Mouse (Mus musculus): Measurements from ENCODE around the gene Dhrs1. TPM values are rescaled to one million over a fixed set of nuclear protein-coding genes. Genes with fewer than 3 reads are reported as not detected.
A peak's percentile ranks its signal among the peaks of the same experiment; 100 is the strongest.
"Not testable (repeated sequence)": the region's sequence is repeated elsewhere in the genome, so short reads cannot be mapped to it uniquely, and the experiment has no call there.

Gene Dhrs1
- polyA plus RNA-seq, 1 experiment, result 228 TPM

- Histone ChIP-seq H3K4me1 (ENCODE audit: control insufficient read depth, insufficient read depth, low read length) (peaks cover 11% of the 10 kb centered on the region; the same call in 1 of the 2 replicates), H3K27ac (ENCODE audit: insufficient read depth, low read depth, low read length) (peak overlapping the region; percentile 17; the same call in 1 of the 2 replicates), H3K27me3 (replicated peaks; ENCODE audit: control insufficient read depth, insufficient read depth, low read length) (no peaks in the 10 kb centered on the region), H3K4me3 (ENCODE audit: insufficient read depth, low read depth, low read length) (peak overlapping the region; percentile 81), H3K36me3 (ENCODE audit: control insufficient read depth, insufficient read depth, low read length) (no peaks in the 10 kb centered on the region)
- DNase-seq, result peak; percentile 51
- WGBS, result 3% methylated on average over 77 of the region's 77 CpGs
- TF ChIP-seq CTCF (conservative IDR thresholded peaks at IDR 0.05; ENCODE audit: insufficient read depth, insufficient read length, low read depth, low read length) (no peak), POLR2A (IDR thresholded peaks at IDR 0.05; ENCODE audit: low read depth, low read length) (no peak)
Measured at GRCm38 (mm10) chr14:55762001-55762821, 16.7 kb upstream of the Dhrs1 start.

- Histone ChIP-seq H3K27me3 (replicated peaks; ENCODE audit: control insufficient read depth, insufficient read depth, low read length) (no peaks in the 10 kb centered on the region), H3K27ac (ENCODE audit: insufficient read depth, low read depth, low read length) (peak within 1 kb of the TSS; percentile 17; the same call in 1 of the 2 replicates), H3K36me3 (ENCODE audit: control insufficient read depth, insufficient read depth, low read length) (no peaks in the 10 kb centered on the region), H3K4me1 (ENCODE audit: control insufficient read depth, insufficient read depth, low read length) (peaks cover 14% of the 10 kb centered on the region; the same call in 1 of the 2 replicates), H3K4me3 (ENCODE audit: insufficient read depth, low read depth, low read length) (peak within 1 kb of the TSS; percentile 81)
- TF ChIP-seq CTCF (conservative IDR thresholded peaks at IDR 0.05; ENCODE audit: insufficient read depth, insufficient read length, low read depth, low read length), result no peak
- TF ChIP-seq POLR2A (IDR thresholded peaks at IDR 0.05; ENCODE audit: low read depth, low read length), result no peak
- no peak for DNase-seq
- WGBS, result 93% methylated on average over 6 of the region's 6 CpGs
Measured at GRCm38 (mm10) chr14:55761163-55761562, 15.7 kb upstream of the Dhrs1 start, which contains the start of gene Ltb4r2. Gene Ltb4r2 (plus strand): TSS chr14:55761428.

GRCm38 (mm10) chr14:55760156-55760555, 14.7 kb upstream of the Dhrs1 start:
- peaks cover 14% of the 10 kb centered on the region; the same call in 1 of the 2 replicates for H3K4me1 ChIP-seq (ENCODE audit: control insufficient read depth, insufficient read depth, low read length)
- H3K27ac ChIP-seq (ENCODE audit: insufficient read depth, low read depth, low read length); H3K27me3 ChIP-seq (replicated peaks; ENCODE audit: control insufficient read depth, insufficient read depth, low read length); H3K36me3 ChIP-seq (ENCODE audit: control insufficient read depth, insufficient read depth, low read length); H3K4me3 ChIP-seq (ENCODE audit: insufficient read depth, low read depth, low read length): not testable (repeated sequence)
- WGBS, result under 1% methylated on average over 6 of the region's 6 CpGs
- peak; percentile 74 for TF ChIP-seq CTCF (conservative IDR thresholded peaks at IDR 0.05; ENCODE audit: insufficient read depth, insufficient read length, low read depth, low read length)
- DNase-seq, result peak; percentile 93

- Histone ChIP-seq H3K36me3 (ENCODE audit: control insufficient read depth, insufficient read depth, low read length) (no peaks in the 10 kb centered on the region), H3K27ac (ENCODE audit: insufficient read depth, low read depth, low read length) (peak within 1 kb of the TSS; percentile 92), H3K27me3 (replicated peaks; ENCODE audit: control insufficient read depth, insufficient read depth, low read length) (no peaks in the 10 kb centered on the region), H3K4me3 (ENCODE audit: insufficient read depth, low read depth, low read length) (peak within 1 kb of the TSS; percentile 63), H3K4me1 (ENCODE audit: control insufficient read depth, insufficient read depth, low read length) (peaks cover 14% of the 10 kb centered on the region; the same call in 1 of the 2 replicates)
- DNase-seq, result peak; percentile 93
- WGBS, result 6% methylated on average over 8 of the region's 8 CpGs
- peak; percentile 64 for TF ChIP-seq CTCF (conservative IDR thresholded peaks at IDR 0.05; ENCODE audit: insufficient read depth, insufficient read length, low read depth, low read length)
- no peak for TF ChIP-seq POLR2A (IDR thresholded peaks at IDR 0.05; ENCODE audit: low read depth, low read length)
Measured at GRCm38 (mm10) chr14:55758363-55758784, 12.9 kb upstream of the Dhrs1 start, which contains the start of gene Cideb. Gene Cideb (minus strand): TSS chr14:55758458.

GRCm38 (mm10) chr14:55757566-55757965, 12.1 kb upstream of the Dhrs1 start:
- Histone ChIP-seq H3K27ac (ENCODE audit: insufficient read depth, low read depth, low read length) (peak overlapping the region; percentile 72), H3K4me1 (ENCODE audit: control insufficient read depth, insufficient read depth, low read length) (peaks cover 14% of the 10 kb centered on the region; the same call in 1 of the 2 replicates), H3K27me3 (replicated peaks; ENCODE audit: control insufficient read depth, insufficient read depth, low read length) (no peaks in the 10 kb centered on the region), H3K4me3 (ENCODE audit: insufficient read depth, low read depth, low read length) (peak overlapping the region; percentile 52), H3K36me3 (ENCODE audit: control insufficient read depth, insufficient read depth, low read length) (no peaks in the 10 kb centered on the region)
- DNase-seq, result no peak
- no peak for TF ChIP-seq POLR2A (IDR thresholded peaks at IDR 0.05; ENCODE audit: low read depth, low read length)
- TF ChIP-seq CTCF (conservative IDR thresholded peaks at IDR 0.05; ENCODE audit: insufficient read depth, insufficient read length, low read depth, low read length), result no peak
- WGBS, result 42% methylated on average over 6 of the region's 6 CpGs

GRCm38 (mm10) chr14:55747051-55747847, 1.8 kb upstream of the Dhrs1 start:
- 88% methylated on average over 10 of the region's 10 CpGs for WGBS
- TF ChIP-seq CTCF (conservative IDR thresholded peaks at IDR 0.05; ENCODE audit: insufficient read depth, insufficient read length, low read depth, low read length) (no peak), POLR2A (IDR thresholded peaks at IDR 0.05; ENCODE audit: low read depth, low read length) (no peak)
- Histone ChIP-seq H3K4me1 (ENCODE audit: control insufficient read depth, insufficient read depth, low read length) (peaks cover 10% of the 10 kb centered on the region), H3K27ac (ENCODE audit: insufficient read depth, low read depth, low read length) (no peak overlapping the region), H3K27me3 (replicated peaks; ENCODE audit: control insufficient read depth, insufficient read depth, low read length) (no peaks in the 10 kb centered on the region), H3K36me3 (ENCODE audit: control insufficient read depth, insufficient read depth, low read length) (peaks cover 2% of the 10 kb centered on the region; the same call in 1 of the 2 replicates), H3K4me3 (ENCODE audit: insufficient read depth, low read depth, low read length) (no peak overlapping the region)
- no peak for DNase-seq

Data from kidney, adult 2 months (tissue).